26 mouse cellular contexts compared by ENCODE assay signal in genomic region chrX:12479207-12479606, GRCm38 (mm10).
A peak's percentile ranks its signal among the peaks of the same experiment; 100 is the strongest.
DNase-seq lines count a peak whose midpoint lies in the region; ATAC-seq and TF ChIP-seq lines count a peak whose summit lies in the region.
"Had no signal": no experiment of that assay in that cellular context is flagged by ENCODE, and none has a peak within 500 bp of the region (broad histone marks: within the 10 kb centered on the region; RNA-seq: fewer than 3 reads in every experiment).

No protein-coding gene starts in this region.

- no peak overlapping the region for H3K4me3 ChIP-seq in G1E (ENCODE audit: low read depth, low read length)
- no peak overlapping the region for H3K4me3 ChIP-seq in heart, embryonic 12.5 days
- H3K4me3 ChIP-seq in hindbrain, embryonic 11.5 days (ENCODE audit: low read depth, low read length): no peak overlapping the region
- H3K4me3 ChIP-seq: forebrain, embryonic 10.5 days; forebrain, embryonic 13.5 days; gastrocnemius, adult 2 months; heart, embryonic 15.5 days; hindbrain, embryonic 12.5 days; hindbrain, embryonic 15.5 days had no signal

- no peaks in the 10 kb centered on the region for H3K9me3 ChIP-seq in G1E (replicated peaks)
- no peaks in the 10 kb centered on the region for H3K9me3 ChIP-seq in heart, embryonic 12.5 days (replicated peaks)
- no peaks in the 10 kb centered on the region for H3K9me3 ChIP-seq in hindbrain, embryonic 11.5 days (ENCODE audit: control insufficient read depth, low read length)
- H3K9me3 ChIP-seq: forebrain, embryonic 10.5 days; forebrain, embryonic 13.5 days; heart, embryonic 15.5 days; hindbrain, embryonic 12.5 days; hindbrain, embryonic 15.5 days had no signal

- no peak for TF ChIP-seq CTCF in G1E (IDR thresholded peaks at IDR 0.05; ENCODE audit: low read depth, low read length)

- WGBS in heart, embryonic 12.5 days: 63% methylated on average over 6 of the region's 6 CpGs
- 83% methylated on average over 6 of the region's 6 CpGs for WGBS in hindbrain, embryonic 11.5 days

- H3K27me3 ChIP-seq in G1E (ENCODE audit: insufficient read depth, low read length): no peaks in the 10 kb centered on the region
- peaks cover 19% of the 10 kb centered on the region for H3K27me3 ChIP-seq in heart, embryonic 12.5 days (replicated peaks)
- peaks cover 2% of the 10 kb centered on the region; the same call in 1 of the 2 replicates for H3K27me3 ChIP-seq in hindbrain, embryonic 11.5 days (ENCODE audit: control insufficient read depth, insufficient read depth, low read length)
- H3K27me3 ChIP-seq: forebrain, embryonic 13.5 days; heart, embryonic 15.5 days had no signal

- H3K36me3 ChIP-seq in G1E (replicated peaks): no peaks in the 10 kb centered on the region
- no peaks in the 10 kb centered on the region for H3K36me3 ChIP-seq in heart, embryonic 12.5 days
- no peaks in the 10 kb centered on the region for H3K36me3 ChIP-seq in hindbrain, embryonic 11.5 days (ENCODE audit: control insufficient read depth, insufficient read depth, low read length)
- H3K36me3 ChIP-seq: forebrain, embryonic 10.5 days; heart, embryonic 15.5 days; hindbrain, embryonic 12.5 days; hindbrain, embryonic 15.5 days had no signal

- ATAC-seq in G1E (ENCODE audit: extremely low read depth, insufficient number of reproducible peaks, low FRiP score, poor library complexity, severe bottlenecking): no peak
- ATAC-seq in heart, embryonic 12.5 days (ENCODE audit: insufficient number of reproducible peaks, low FRiP score): no peak
- ATAC-seq in activated CD4-positive, CD25-positive, alpha-beta regulatory T cell, adult 4 months: no peak
- no peak for ATAC-seq in hindbrain, embryonic 11.5 days (ENCODE audit: low FRiP score)
- ATAC-seq: CD4-positive, CD25-positive, alpha-beta regulatory T cell, adult 4 months; forebrain, embryonic 13.5 days; forebrain, embryonic 16.5 days had no signal

- no peak overlapping the region for H3K9ac ChIP-seq in heart, embryonic 12.5 days
- no peak overlapping the region for H3K9ac ChIP-seq in hindbrain, embryonic 11.5 days (ENCODE audit: low read depth, low read length)
- H3K9ac ChIP-seq: forebrain, embryonic 13.5 days; heart, embryonic 15.5 days; hindbrain, embryonic 12.5 days; hindbrain, embryonic 15.5 days had no signal

- no peak overlapping the region for H3K4me2 ChIP-seq in heart, embryonic 12.5 days
- H3K4me2 ChIP-seq in hindbrain, embryonic 11.5 days (replicated peaks; ENCODE audit: low read depth, low read length): no peak overlapping the region
- H3K4me2 ChIP-seq: forebrain, embryonic 13.5 days; heart, embryonic 11.5 days; heart, embryonic 15.5 days; hindbrain, embryonic 12.5 days; hindbrain, embryonic 15.5 days had no signal

- H3K27ac ChIP-seq in heart, embryonic 12.5 days (ENCODE audit: poor library complexity, severe bottlenecking): no peak overlapping the region
- H3K27ac ChIP-seq in hindbrain, embryonic 11.5 days (ENCODE audit: low read depth, low read length): no peak overlapping the region
- H3K27ac ChIP-seq: forebrain, embryonic 10.5 days; forebrain, embryonic 13.5 days; gastrocnemius, adult 2 months; heart, embryonic 15.5 days; hindbrain, embryonic 12.5 days; hindbrain, embryonic 15.5 days had no signal

- DNase-seq in G1E (ENCODE audit: low spot score) (peak; percentile 5), adipocyte (ENCODE audit: low spot score) (no peak)
- DNase-seq in thymus, adult 18-20 months: peak; percentile 20 to 60
- peak; percentile 40 to 52 for DNase-seq in thymus, postnatal 10 days (ENCODE audit: low spot score in 2 of 2)
- peak; percentile 38 to 62 for DNase-seq in thymus, postnatal 36 days
- no peak for DNase-seq in hindbrain, embryonic 11.5 days (ENCODE audit: low spot score)
- DNase-seq: adrenal gland, postnatal 10 days; adrenal gland, postnatal 36 days; cerebellum, adult 18-20 months; cerebellum, adult 9-10 months; cerebellum, postnatal 14 days; gastrocnemius, adult 2 months; gastrocnemius, postnatal 14 days; heart, adult 11 months; heart, postnatal 10 days; heart, postnatal 4 days had no signal

- H3K4me1 ChIP-seq in G1E (ENCODE audit: insufficient read depth, low read depth, low read length): peaks cover 17% of the 10 kb centered on the region
- no peaks in the 10 kb centered on the region for H3K4me1 ChIP-seq in heart, embryonic 12.5 days (replicated peaks)
- H3K4me1 ChIP-seq in hindbrain, embryonic 11.5 days (replicated peaks; ENCODE audit: control insufficient read depth, insufficient read depth, low read length): no peaks in the 10 kb centered on the region
- H3K4me1 ChIP-seq: forebrain, embryonic 13.5 days; heart, embryonic 15.5 days; hindbrain, embryonic 15.5 days had no signal

Comparison
In these comparisons a context has a peak if more than half of its experiments do, and no peak if none do; other contexts are left out.
1. DNase-seq: peak in G1E (single experiment), thymus, adult 18-20 months (2 of 2), thymus, postnatal 10 days (2 of 2) and thymus, postnatal 36 days (2 of 2); none in adipocyte (single experiment) and hindbrain, embryonic 11.5 days (single experiment).